Mouse (Mus musculus) intestine, embryonic 15.5 days (tissue): ENCODE measurements around the gene Shisa4. TPM values are rescaled to one million over a fixed set of nuclear protein-coding genes. Genes with fewer than 3 reads are reported as not detected.

ENCODE experiments used
- ATAC-seq: fragments of 200-750 bp; cut with Nextera tagmentation; 2 replicates; pipeline ENCODE4 v1.8.0; 2017; ENCODE audit warnings: moderate TSS enrichment, moderate library complexity
- H3K27ac ChIP-seq: fragments of 300-500 bp; sonication (generic); 2 replicates; pipeline ENCODE4 v1.5.1; 2015; ENCODE audit warnings: mild to moderate bottlenecking, inconsistent platforms
- H3K27me3 ChIP-seq: fragments of 300-500 bp; sonication (generic); replicated peaks from 2 replicates; pipeline ENCODE4 v1.6.1; 2015; ENCODE audit warnings: inconsistent platforms
- H3K36me3 ChIP-seq: fragments of 300-500 bp; sonication (generic); 2 replicates; pipeline ENCODE4 v1.6.1; 2015; ENCODE audit warnings: inconsistent platforms
- H3K4me1 ChIP-seq: fragments of 300-500 bp; sonication (generic); replicated peaks from 2 replicates; pipeline ENCODE4 v1.6.1; 2015; ENCODE audit warnings: inconsistent platforms
- H3K4me2 ChIP-seq: fragments of 300-500 bp; sonication (generic); replicated peaks from 2 replicates; pipeline ENCODE4 v1.6.1; 2015; ENCODE audit warnings: mild to moderate bottlenecking, inconsistent platforms
- H3K4me3 ChIP-seq: fragments of 300-500 bp; sonication (generic); replicated peaks from 2 replicates; pipeline ENCODE4 v1.5.1; 2015; ENCODE audit warnings: inconsistent platforms
- H3K9ac ChIP-seq: fragments of 300-500 bp; sonication (generic); 2 replicates; pipeline ENCODE4 v1.6.1; 2015; ENCODE audit warnings: inconsistent platforms
- H3K9me3 ChIP-seq: fragments of 300-500 bp; sonication (generic); 2 replicates; pipeline ENCODE4 v1.6.1; 2016; ENCODE audit warnings: inconsistent platforms
- WGBS: fragments of 180-500 bp; shearing (Covaris S2); methylation state at CpG from one replicate; pipeline ENCODE4 v1.1.7; 2015; 5-methylcytosine and 5-hydroxymethylcytosine counted together
- polyA plus RNA-seq: library from polyadenylated mRNA; unstranded; fragments of >200 nt; fragmentation: Nextera tagmentation; extraction: Ambion mirVana; gene quantifications from 2 replicates; pipeline ENCODE4 v1.2.1, GENCODE M21; 2015

Gene Shisa4
- polyA plus RNA-seq, 1 experiment from 2014 or later, result 29.5 TPM

DNA sequence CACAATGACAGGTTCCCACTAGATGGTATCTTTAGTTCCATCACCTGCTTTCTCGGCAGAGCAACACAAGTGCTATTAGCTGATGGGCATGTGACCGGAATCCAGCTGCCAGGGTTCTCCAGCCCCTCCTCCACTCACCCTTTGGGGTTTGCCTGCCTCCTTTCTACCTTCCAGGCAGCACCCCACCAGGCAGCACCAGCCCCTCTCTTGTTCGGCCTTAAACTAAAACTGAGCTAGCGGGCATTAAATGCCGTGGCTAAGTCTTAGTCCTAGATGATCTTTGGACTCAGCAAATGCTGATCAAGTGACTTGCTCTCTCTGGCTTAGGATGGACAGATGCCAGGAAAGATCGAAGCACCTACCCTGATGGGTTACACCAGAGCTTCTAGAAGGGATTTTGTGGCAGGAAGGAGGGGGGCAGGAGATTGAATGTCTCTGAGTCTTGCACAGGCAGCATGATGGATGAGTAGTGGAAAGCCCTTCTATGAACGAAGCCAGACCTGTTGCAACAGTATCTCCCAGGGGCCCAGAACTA is 51.6 kb downstream of the Shisa4 start:
- H3K36me3 ChIP-seq, result no peaks in the 10 kb centered on the region
- H3K4me1 ChIP-seq, result peaks cover 4% of the 10 kb centered on the region; the same call in 1 of the 2 replicates
- H3K9ac ChIP-seq, result no peak overlapping the region
- no peaks in the 10 kb centered on the region for H3K9me3 ChIP-seq
- no peak overlapping the region for H3K4me3 ChIP-seq
- no peak; the same call in 1 of the 2 replicates for ATAC-seq
- H3K27me3 ChIP-seq, result no peaks in the 10 kb centered on the region; the same call in 1 of the 2 replicates
- WGBS, result 75% methylated on average over 7 of the region's 7 CpGs
- no peak overlapping the region for H3K4me2 ChIP-seq
- H3K27ac ChIP-seq, result no peak overlapping the region; the same call in 1 of the 2 replicates

Other genes starting within 250 kb of the Shisa4 start
- 2.0 TPM in 2 replicates for gene Ptpn7, start 242.5 kb downstream of the Shisa4 start, polyA plus RNA-seq
- gene Arl8a, start 228.4 kb downstream of the Shisa4 start, polyA plus RNA-seq, result 60.6 TPM in 2 replicates
- gene Gpr37l1, start 207.6 kb downstream of the Shisa4 start, polyA plus RNA-seq, result 0.47 and 0.73 TPM in 2 replicates
- 209 and 213 TPM in 2 replicates for gene Elf3, start 116.7 kb downstream of the Shisa4 start, polyA plus RNA-seq
- gene Rnpep, start 91.2 kb downstream of the Shisa4 start, polyA plus RNA-seq, result 155 and 158 TPM in 2 replicates
- 246 and 278 TPM in 2 replicates for gene Timm17a, start 61.5 kb downstream of the Shisa4 start, polyA plus RNA-seq
- gene Lmod1, start 50.4 kb downstream of the Shisa4 start, polyA plus RNA-seq, result 11.1 and 11.2 TPM in 2 replicates
- 85.6 and 92.2 TPM in 2 replicates for gene Ipo9, start 55.3 kb upstream of the Shisa4 start, polyA plus RNA-seq
- 11.5 and 12.5 TPM in 2 replicates for gene Nav1, start 232.1 kb upstream of the Shisa4 start, polyA plus RNA-seq